8 mouse cellular contexts compared by ENCODE assay signal in the genomic region with DNA sequence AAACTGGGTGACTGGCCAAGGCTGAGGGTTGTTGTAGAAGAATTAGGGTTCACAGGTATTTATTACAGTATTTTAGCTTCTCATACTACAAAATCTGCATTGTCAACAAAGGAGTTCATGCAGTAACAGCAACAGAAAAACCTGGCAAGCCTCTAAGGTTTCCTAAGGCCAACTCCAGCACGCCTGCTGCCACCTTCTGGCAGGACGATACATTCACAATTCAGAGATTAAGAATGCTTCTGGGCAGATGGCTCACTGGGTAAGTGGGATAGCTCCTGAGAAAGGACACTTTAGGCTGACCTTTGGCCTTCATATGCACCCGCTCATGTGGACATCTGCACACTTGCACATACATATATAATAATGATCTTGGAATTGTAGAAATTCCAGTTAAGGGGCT. TPM values are rescaled to one million over a fixed set of nuclear protein-coding genes. Genes with fewer than 3 reads are reported as not detected.
A peak's percentile ranks its signal among the peaks of the same experiment; 100 is the strongest.
DNase-seq lines count a peak whose midpoint lies in the region; ATAC-seq lines count a peak whose summit lies in the region.

No protein-coding gene starts in this region.

- H3K27ac ChIP-seq in midbrain, embryonic 11.5 days (ENCODE audit: low read depth, low read length), result no peak overlapping the region
- no peak overlapping the region for H3K27ac ChIP-seq in midbrain, embryonic 13.5 days

- no peak overlapping the region for H3K4me3 ChIP-seq in midbrain, embryonic 11.5 days (ENCODE audit: low read depth, low read length)
- no peak overlapping the region for H3K4me3 ChIP-seq in midbrain, embryonic 13.5 days (replicated peaks)

- no peak for ATAC-seq in midbrain, embryonic 11.5 days (ENCODE audit: low FRiP score)
- ATAC-seq in midbrain, embryonic 13.5 days, result no peak

- H3K9ac ChIP-seq in midbrain, embryonic 11.5 days (ENCODE audit: low read length), result no peak overlapping the region
- H3K9ac ChIP-seq in midbrain, embryonic 13.5 days (replicated peaks), result no peak overlapping the region

- intact Hi-C loops in heart, postnatal 14 days (cut with DNase I), result loop anchor here (5.0 to 10.0 kb wide), 2 partner anchors 70 to 398 kb away; no protein-coding TSS in a partner anchor
- intact Hi-C loops in left cerebral cortex, postnatal 4 days (cut with DNase I), result no loop called here

- WGBS in midbrain, embryonic 11.5 days, result 46% methylated on average over 3 of the region's 3 CpGs
- WGBS in midbrain, embryonic 13.5 days, result 49% methylated on average over 3 of the region's 3 CpGs

- peak; percentile 89 for DNase-seq in midbrain, embryonic 11.5 days (ENCODE audit: low spot score, missing footprints)
- peak; percentile 75 for DNase-seq in R1 (ENCODE audit: low read depth, low spot score)
- peak; percentile 71 to 78 for DNase-seq in cerebellum, postnatal 14 days
- DNase-seq in heart, postnatal 14 days, result peak; percentile 57 to 78
- DNase-seq in left cerebral cortex, postnatal 4 days, result peak; percentile 41
- peak; percentile 20 to 33 for DNase-seq in natural killer cell, adult 2 months (ENCODE audit: low spot score in 2 of 2)
- peak; percentile 15 to 60 for DNase-seq in urinary bladder, postnatal 36 days (ENCODE audit: low spot score in 2 of 2)

- H3K27me3 ChIP-seq in midbrain, embryonic 11.5 days (ENCODE audit: control insufficient read depth, insufficient read depth, low read length), result no peaks in the 10 kb centered on the region
- H3K27me3 ChIP-seq in midbrain, embryonic 13.5 days, result no peaks in the 10 kb centered on the region

- H3K36me3 ChIP-seq in midbrain, embryonic 11.5 days (ENCODE audit: control insufficient read depth, insufficient read depth, low read length), result no peaks in the 10 kb centered on the region; the same call in 1 of the 2 replicates
- H3K36me3 ChIP-seq in midbrain, embryonic 13.5 days, result peaks cover 54% of the 10 kb centered on the region

- H3K4me2 ChIP-seq in midbrain, embryonic 11.5 days, result no peak overlapping the region
- H3K4me2 ChIP-seq in midbrain, embryonic 13.5 days (replicated peaks), result no peak overlapping the region

- H3K9me3 ChIP-seq in midbrain, embryonic 11.5 days (ENCODE audit: control insufficient read depth, low read length), result no peaks in the 10 kb centered on the region
- H3K9me3 ChIP-seq in midbrain, embryonic 13.5 days, result no peaks in the 10 kb centered on the region

- H3K4me1 ChIP-seq in midbrain, embryonic 11.5 days (ENCODE audit: control insufficient read depth, insufficient read depth, low read length), result no peaks in the 10 kb centered on the region
- H3K4me1 ChIP-seq in midbrain, embryonic 13.5 days (replicated peaks), result no peaks in the 10 kb centered on the region

RNA-seq across cellular contexts. Expression of a gene that starts 9.3 kb away (rescaled TPM):
- 271 and 283 TPM in 2 replicates for polyA plus RNA-seq in midbrain, embryonic 11.5 days (2014; fragmentation: Nextera tagmentation; extraction: Ambion mirVana)
- polyA plus RNA-seq in midbrain, embryonic 13.5 days (2015; fragmentation: Nextera tagmentation; extraction: Ambion mirVana), result 215 and 223 TPM in 2 replicates
- 100 to 1,000 TPM; 163 to 177 TPM for total RNA-seq in heart, postnatal 14 days (2021)
- 10 to 100 TPM; 58.9 to 81.0 TPM for total RNA-seq in left cerebral cortex, postnatal 4 days (2021)

RNA-seq across cellular contexts. Expression of a gene that starts 9.3 kb away (rescaled TPM):
- 66.1 and 70.1 TPM in 2 replicates for polyA plus RNA-seq in midbrain, embryonic 11.5 days (2014; fragmentation: Nextera tagmentation; extraction: Ambion mirVana)
- 42.5 and 44.3 TPM in 2 replicates for polyA plus RNA-seq in midbrain, embryonic 13.5 days (2015; fragmentation: Nextera tagmentation; extraction: Ambion mirVana)
- total RNA-seq in heart, postnatal 14 days (2021), result 10 to 100 TPM; 20.8 to 28.6 TPM
- 10 to 100 TPM; 42.8 to 44.2 TPM for total RNA-seq in left cerebral cortex, postnatal 4 days (2021)

RNA-seq across cellular contexts. Expression of a gene that starts 32.8 kb away (rescaled TPM):
- polyA plus RNA-seq in midbrain, embryonic 11.5 days (2014; fragmentation: Nextera tagmentation; extraction: Ambion mirVana), result 106 and 111 TPM in 2 replicates
- polyA plus RNA-seq in midbrain, embryonic 13.5 days (2015; fragmentation: Nextera tagmentation; extraction: Ambion mirVana), result 89.7 and 93.6 TPM in 2 replicates
- total RNA-seq in heart, postnatal 14 days (2021), result 100 to 1,000 TPM; 139 to 150 TPM
- total RNA-seq in left cerebral cortex, postnatal 4 days (2021), result 10 to 100 TPM; 99.3 to 99.7 TPM

RNA-seq across cellular contexts. Expression of a gene that starts 50.6 kb away (rescaled TPM):
- not detected in 2 replicates for polyA plus RNA-seq in midbrain, embryonic 11.5 days (2014; fragmentation: Nextera tagmentation; extraction: Ambion mirVana)
- polyA plus RNA-seq in midbrain, embryonic 13.5 days (2015; fragmentation: Nextera tagmentation; extraction: Ambion mirVana), result not detected in 2 replicates
- total RNA-seq in heart, postnatal 14 days (2021), result not detected
- not detected for total RNA-seq in left cerebral cortex, postnatal 4 days (2021)

Comparison
In these comparisons a context has a peak if more than half of its experiments do, and no peak if none do; other contexts are left out.
1. DNase-seq: peak in every context shown above with its lines; median percentile 89 in midbrain, embryonic 11.5 days; 75 in R1; 74 in cerebellum, postnatal 14 days; 68 in heart, postnatal 14 days; 41 in left cerebral cortex, postnatal 4 days; 38 in urinary bladder, postnatal 36 days; 26 in natural killer cell, adult 2 months.